Mouse (Mus musculus) gastrocnemius, postnatal 36 days (tissue): ENCODE data around the gene Rasgrp2. TPM values are rescaled to one million over a fixed set of nuclear protein-coding genes. Genes with fewer than 3 reads are reported as not detected.

Source experiments
- DNase-seq, 2 experiments: peaks; one replicate each; pipeline ENCODE4 v3.0.0; 2022
- intact Hi-C: fragments of 180-260 bp; cut with DNase I; formaldehyde crosslinking; loops from one replicate; pipeline ENCODE4 v1.15.1; 2025
- total RNA-seq, 2 experiments: library from RNA; stranded (reverse); gene quantifications; 2 replicates each; pipeline ENCODE4 v1.2.3; 2021

Gene Rasgrp2
- total RNA-seq, 2 experiments from 2014 or later, result 11.6 to 25.4 TPM

- intact Hi-C loops, result no loop called here
These were observed 2.1 kb downstream of the Rasgrp2 start for GRCm38 (mm10) chr19:6401131-6401815.

DNA sequence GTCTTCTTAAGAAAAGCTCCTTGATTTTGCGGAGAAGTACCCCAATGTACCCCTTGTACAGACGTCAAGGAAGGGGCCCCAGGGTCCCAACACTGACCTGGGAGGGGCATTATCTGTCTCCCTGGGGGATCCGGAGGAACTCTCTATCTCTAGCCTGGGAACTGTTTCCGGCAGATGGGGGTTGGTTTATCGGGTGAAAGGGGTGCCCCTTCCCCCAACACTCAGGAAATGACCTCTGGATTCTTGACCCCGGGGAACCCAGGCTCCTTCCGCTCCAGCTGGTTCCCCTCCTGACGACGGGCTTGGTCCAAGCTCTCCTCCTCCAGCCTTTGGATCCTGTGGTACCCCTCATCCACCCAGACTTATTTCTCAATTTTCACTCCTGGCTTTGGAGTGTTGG lies 2.8 kb downstream of the Rasgrp2 start:
- intact Hi-C loops, result no loop called here
- DNase-seq, result no peak

More at GRCm38 (mm10) chr19:6401131-6401815, 2.1 kb downstream of the Rasgrp2 start:
- DNase-seq, result peak; percentile 79 to 84

DNA sequence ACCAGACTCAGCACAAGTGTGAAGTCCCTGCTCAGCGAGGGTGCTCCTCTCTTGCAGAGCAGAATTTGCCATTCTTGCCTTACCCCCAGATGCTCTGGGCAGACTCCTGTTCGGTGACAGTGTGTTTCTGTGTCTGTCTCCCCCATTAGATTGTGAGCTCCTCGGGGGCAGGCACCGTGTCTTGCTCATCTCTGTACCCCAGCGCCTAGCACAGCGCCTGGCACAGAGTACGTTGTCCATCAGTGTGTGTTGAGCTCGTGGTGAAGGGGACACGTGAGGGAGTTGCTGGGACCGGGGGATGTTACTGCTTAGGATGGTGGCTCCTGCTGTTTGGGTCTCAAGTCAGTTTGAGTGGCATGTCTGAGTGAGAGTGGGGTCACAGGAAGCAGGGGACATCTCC lies 4.7 kb downstream of the Rasgrp2 start:
- no peak for DNase-seq
- intact Hi-C loops, result no loop called here

GRCm38 (mm10) chr19:6405433-6405832 lies 6.3 kb downstream of the Rasgrp2 start:
- DNase-seq, result no peak
- intact Hi-C loops, result no loop called here

GRCm38 (mm10) chr19:6407109-6407508 lies 8.0 kb downstream of the Rasgrp2 start:
- peak in 1 of 2 experiments; percentile 13 for DNase-seq
- intact Hi-C loops, result no loop called here

DNA sequence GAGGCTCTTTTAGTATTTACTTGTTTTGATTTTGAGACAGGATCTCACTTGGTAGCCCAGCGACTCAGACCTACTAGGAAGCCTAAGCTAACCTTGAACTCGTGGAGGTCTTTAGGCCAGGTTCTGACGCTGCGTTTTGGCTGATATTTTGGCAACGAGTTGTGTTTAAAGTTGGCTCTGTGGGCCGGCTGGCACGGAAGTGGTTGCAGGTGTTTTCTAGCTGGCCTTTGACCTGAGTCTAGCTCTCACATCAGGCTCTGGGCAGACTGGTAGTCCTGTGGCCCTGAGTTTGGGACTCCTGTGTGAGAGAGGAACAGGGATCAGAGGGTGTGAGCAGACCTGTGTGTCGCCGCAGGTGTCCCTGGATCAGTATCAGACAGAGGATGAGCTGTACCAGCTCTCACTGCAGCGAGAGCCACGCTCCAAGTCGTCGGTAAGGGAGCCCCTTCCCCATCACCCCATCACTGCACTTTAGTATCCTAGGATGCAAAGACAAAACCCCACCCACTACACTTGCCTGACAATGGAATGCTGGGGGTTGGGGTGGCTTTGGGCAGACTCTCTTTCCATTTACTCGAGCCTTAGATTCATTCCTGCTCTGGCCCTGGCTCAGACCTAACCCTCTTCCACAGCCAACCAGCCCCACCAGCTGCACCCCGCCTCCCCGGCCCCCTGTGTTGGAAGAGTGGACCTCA lies 8.8 kb downstream of the Rasgrp2 start:
- intact Hi-C loops, result no loop called here
- peak in 1 of 2 experiments; percentile 12 for DNase-seq

DNA sequence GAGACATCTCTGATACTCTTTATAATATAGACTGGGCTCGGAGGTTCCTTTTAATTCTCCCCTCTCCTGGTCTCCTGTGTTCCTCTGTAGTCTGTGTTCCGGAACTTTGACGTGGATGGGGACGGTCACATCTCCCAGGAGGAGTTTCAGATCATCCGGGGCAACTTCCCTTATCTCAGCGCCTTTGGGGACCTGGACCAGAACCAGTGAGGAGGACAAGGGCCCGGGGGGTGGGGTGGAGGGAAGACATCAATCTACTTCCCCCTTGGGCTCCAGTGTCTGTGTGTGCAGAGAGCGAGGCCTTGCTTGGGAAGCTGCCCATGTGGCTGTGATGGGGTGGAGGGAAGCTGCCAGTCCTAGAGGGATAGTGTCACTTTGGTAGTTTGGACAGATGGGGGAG lies 9.6 kb downstream of the Rasgrp2 start:
- DNase-seq, result peak in 1 of 2 experiments; percentile 11
- intact Hi-C loops, result no loop called here

DNA sequence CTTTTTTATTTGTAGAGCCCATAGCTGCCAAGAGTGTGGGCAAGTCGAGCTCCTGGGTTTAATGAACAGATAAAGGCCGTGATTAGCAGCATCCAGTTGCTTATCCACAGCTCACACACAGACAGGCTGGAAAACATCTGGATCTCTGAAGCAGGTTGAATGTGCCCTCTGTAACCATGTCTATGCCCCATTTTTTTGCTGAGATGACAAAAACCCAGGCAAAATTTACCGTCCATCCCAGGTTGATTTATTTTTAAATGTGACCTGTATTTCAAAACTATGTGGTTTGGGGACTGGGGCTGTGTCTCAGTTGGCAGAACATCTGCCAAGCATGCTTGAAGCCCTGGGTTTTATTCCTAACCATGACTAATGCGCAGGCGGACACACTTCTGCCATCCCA lies 10.0 kb downstream of the Rasgrp2 start:
- DNase-seq, result no peak
- intact Hi-C loops, result no loop called here

DNA sequence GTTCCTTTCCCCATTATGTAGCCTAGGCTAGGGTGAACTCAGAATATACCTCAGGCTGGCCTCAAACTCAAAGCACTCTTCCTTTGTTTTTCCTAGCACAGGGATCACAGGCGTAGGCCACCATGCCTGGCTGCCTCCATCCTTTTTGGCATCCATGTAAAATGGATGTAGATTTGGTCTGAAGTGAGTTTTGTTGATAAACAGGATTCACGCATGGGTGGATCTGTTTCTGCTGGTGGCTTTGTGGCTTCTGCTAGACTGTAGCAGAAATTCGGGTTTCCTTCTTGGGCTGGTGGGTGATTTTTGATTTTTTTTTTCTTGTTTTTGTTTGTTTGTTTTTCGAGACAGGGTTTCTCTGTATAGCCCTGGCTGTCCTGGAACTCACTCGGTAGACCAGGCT lies 10.8 kb downstream of the Rasgrp2 start:
- no peak for DNase-seq
- intact Hi-C loops, result no loop called here

DNA sequence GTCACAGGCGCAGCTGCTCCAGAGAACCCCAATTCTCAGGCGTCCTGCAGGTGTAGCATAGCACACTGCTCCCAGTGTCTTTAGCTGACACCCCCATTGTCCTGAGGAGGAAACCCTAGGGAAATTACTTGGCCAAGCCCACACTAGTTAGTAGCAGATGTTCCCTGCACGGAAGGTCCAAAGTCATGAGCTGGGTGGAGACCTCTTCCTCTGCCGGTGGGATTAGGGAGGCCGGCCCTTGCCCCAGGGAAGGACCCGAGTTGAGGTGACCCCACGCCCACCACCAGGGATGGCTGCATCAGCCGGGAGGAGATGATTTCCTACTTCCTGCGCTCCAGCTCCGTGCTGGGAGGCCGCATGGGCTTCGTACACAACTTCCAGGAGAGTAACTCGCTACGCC lies 13.7 kb downstream of the Rasgrp2 start:
- intact Hi-C loops, result no loop called here
- peak in 1 of 2 experiments; percentile 24 for DNase-seq

DNA sequence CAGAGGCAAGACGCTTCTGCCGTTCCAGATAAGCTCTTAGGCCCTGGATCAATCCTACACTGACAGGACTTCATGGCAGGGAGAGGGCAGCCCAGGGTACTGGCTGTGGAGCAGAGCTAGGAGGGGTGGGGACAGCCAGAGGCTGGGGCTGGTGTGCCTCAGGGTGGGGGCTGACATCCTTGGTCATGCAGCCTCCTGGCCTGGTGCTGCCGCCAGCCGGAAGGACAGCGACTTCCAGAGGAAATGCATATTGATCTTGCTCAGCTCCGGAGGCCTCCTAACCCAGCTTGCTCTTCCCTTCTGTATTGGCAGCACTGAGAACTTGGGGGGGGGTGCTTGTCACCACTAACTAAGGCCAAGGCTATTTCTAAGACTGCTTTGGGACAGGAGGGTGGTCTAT lies 16.3 kb downstream of the Rasgrp2 start:
- intact Hi-C loops, result loop anchor here (5.0 kb wide), 1 partner anchor 162 kb away; no protein-coding TSS in a partner anchor

DNA sequence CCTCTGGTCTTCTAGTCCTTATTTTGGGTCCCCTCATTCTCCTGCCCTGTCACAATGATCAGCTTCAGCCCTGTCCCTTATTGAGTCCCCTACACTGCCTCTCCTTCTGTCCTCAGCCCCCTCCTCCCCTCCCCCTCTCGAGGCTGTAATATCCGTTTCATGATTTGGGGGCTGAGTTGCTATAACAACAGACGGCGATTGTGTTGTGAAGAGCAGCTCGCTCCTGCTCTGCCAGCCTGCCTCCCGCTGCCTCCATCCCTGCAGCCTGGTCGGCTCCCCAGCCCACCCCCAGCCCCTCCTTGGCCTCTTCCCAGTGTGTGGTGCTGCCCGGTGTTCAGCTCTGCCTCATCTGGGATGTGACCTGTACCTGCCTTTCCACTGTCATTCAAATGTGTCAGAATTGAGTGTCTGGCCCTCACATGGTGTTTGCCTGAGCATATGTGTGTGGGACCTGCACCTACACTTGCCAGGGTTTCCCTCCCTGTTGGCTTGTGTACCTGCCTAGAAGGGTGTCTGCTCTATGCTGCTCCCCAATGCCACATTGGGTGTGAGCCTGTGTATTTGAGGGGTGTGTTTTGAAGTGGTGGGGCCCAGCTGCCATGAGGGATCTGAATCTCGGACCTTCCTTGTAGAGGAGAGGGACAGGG lies 17.1 kb downstream of the Rasgrp2 start:
- no peak for DNase-seq
- intact Hi-C loops, result loop anchor here (5.0 kb wide), 1 partner anchor 161 kb away; no protein-coding TSS in a partner anchor

More for the DNA sequence above, 16.3 kb downstream of the Rasgrp2 start:
- no peak for DNase-seq

DNA sequence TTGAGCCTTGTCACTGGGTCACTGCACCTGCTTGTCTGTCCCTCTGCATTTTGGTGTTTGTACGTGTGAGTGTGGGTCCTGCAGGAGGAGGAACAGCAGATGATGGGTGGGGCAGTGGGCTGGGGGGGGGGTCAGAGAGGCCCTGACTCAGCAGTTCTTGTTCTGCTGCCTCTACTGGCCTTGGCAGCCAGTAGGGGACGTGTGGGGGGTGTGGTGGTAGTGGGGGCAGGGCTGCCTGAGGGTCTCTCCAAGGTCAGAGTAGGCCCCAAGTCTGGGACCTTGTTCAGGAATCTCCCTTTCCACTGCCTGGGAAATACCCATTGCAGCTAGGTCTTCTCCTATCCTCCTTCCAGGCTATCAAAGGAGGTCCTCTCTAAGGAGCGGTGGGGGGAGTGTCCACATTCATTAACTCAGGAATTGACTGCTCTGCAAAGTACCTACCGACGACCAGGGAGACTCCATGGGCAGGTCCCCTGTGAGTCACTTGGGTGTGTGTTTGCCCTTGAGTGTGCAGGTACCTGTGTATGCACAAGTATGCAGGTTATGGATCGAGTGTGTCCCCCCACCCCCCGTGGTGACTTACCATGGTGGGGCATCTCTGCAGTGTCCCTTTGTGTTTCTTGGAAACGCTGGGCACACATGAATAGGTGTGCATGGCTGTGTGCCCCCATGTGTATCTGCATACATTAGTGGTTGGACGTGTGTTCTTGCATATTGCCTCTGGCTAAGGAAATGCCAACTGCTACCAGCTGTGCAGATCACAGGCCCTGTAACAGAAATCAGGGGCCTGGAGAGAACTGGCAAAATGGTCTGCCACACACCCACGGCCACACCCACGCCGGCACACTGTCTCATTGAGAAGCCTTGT lies 18.0 kb downstream of the Rasgrp2 start:
- no peak for DNase-seq
- intact Hi-C loops, result loop anchor here (5.0 kb wide), 1 partner anchor 160 kb away; no protein-coding TSS in a partner anchor

DNA sequence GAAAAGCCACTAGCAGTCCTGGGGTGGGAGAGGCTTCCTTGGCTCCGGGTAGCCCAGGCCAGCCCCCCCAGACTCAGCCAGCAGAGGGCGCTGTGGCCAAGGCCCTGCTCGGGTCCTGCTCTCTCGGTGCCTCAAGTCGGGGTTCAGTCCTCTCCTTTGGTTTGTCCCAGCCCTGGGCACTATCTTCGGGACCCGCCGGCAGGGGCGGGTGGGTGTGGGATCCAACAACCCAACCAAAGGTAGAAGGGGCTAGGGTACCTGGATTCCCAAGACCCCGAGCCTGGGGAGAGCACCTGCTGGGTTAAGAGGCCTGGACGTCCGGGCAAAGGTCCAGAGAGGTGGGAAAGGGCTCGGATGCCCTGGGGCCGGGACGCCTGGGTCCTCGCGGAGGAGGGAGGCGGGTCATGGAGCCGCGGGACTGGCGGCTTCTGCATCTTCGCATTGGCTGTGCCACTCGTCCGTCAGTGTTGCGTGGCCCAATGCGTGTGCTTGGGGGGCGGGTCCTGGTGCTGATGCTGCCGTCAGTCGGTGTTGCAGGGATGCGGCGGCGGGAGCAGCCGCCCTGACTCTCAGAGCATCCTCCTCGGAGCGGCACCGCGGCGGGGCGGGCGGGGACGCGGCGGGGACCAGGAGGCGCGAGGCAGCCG lies 19.2 kb downstream of the Rasgrp2 start, which contains the start of gene Nrxn2:
TSS of gene Nrxn2 (plus strand) at position 499 of the 647 bp plus-strand sequence.
- peak; percentile 80 to 82 for DNase-seq
- intact Hi-C loops, result loop anchor here (2.0 to 5.0 kb wide), 2 partner anchors 34 to 159 kb away; no protein-coding TSS in a partner anchor

GRCm38 (mm10) chr19:6418984-6419692 lies 20.0 kb downstream of the Rasgrp2 start:
- intact Hi-C loops, result loop anchor here (2.0 to 5.0 kb wide), 2 partner anchors 34 to 158 kb away; no protein-coding TSS in a partner anchor
- no peak for DNase-seq

- intact Hi-C loops, result loop anchor here (2.0 to 5.0 kb wide), 2 partner anchors 33 to 157 kb away; no protein-coding TSS in a partner anchor
- no peak for DNase-seq
These were observed 20.7 kb downstream of the Rasgrp2 start for GRCm38 (mm10) chr19:6419805-6420310.

DNA sequence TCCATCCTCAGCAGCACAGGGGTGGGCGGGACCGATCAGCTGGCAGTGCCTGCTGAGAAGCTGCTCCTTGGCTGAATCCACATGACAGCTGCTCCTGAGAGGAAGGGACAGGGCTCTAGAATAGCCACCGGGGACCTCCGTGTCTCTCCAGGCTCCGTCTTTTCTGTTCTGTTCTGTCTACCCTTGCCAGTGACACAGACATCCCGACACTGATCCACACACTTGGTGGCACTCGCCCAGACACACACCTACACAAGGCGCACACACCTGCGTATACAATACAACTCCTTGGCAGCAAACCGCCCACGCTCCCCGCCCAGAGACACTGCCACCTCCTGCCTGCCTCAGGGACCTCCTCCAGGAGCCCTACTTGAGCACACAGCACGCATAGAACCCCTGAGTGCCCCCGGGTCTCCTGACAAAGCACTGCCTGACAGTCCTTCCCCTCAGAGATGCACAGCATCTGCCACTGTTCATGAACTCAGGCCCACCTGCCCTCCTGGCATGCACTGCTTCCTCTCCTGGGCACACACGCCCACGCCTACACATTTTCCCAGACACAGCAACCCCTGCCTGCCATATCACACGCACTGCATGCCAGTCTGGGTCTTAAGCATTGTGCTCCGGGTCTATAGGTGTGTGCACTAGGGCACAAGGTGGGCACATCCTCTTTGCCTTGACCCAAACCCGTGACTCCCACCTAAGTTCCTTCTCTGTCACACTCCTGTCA lies 21.5 kb downstream of the Rasgrp2 start:
- intact Hi-C loops, result no loop called here
- no peak for DNase-seq

DNA sequence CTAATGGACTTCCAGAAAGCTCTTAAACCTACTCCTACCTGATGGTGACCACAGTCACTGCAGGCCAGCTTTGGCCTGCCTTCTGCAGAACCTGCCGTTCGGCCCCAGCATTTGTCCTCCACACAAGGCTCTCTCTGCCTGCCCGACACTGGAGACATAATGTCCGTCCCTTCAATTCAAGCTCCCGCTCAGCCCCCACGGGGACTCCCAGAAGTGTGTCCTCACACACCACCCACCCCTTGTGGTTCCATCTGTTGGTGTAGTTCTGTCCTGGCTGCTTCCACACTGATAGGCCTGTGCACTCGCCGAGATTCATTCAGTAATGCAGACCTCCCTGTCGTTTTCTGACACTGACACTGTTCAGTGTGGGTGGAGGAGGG lies 22.1 kb downstream of the Rasgrp2 start:
- no peak for DNase-seq
- intact Hi-C loops, result no loop called here
